Mouse (Mus musculus) central nervous system, embryonic 11.5 days (tissue): ENCODE results near the gene Arhgef1. TPM values are rescaled to one million over a fixed set of nuclear protein-coding genes. Genes with fewer than 3 reads are reported as not detected.

Experiments
- polyA plus RNA-seq: library from polyadenylated mRNA; depleted of rRNA; stranded (reverse); fragments of >200 nt; gene quantifications from 2 replicates; pipeline ENCODE4 v1.2.3, GENCODE M21; 2012; rRNA removed

Gene Arhgef1
- polyA plus RNA-seq: 127 and 129 TPM in 2 replicates

GRCm38 (mm10) chr7:24902630-24903443 is at the start of gene Arhgef1:
Arhgef1 (plus strand) TSS chr7:24902912.

DNA sequence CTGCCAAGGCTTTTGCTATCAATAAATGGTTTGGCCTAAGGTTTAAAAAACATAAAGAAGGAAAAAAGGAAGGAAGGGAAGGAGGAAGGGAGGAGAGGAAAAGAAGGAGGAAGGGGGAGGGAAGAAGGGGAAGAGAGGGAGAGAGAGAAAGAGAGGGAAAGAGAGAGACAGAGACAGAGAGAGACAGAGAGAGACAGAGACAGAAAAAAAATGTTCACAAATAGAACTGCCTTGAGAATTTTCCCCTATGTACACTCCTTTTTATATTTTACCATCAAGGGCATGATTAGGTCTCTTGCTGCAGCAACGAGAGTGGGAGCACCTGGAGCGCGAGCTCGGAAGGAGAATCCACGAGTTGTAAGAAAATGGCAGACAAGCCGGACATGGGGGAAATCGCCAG is 40.8 kb upstream of the Arhgef1 start, which contains the start of gene Gm9844:
Gm9844 (plus strand) TSS at position 301 of the 400 bp plus-strand sequence.

GRCm38 (mm10) chr7:24869532-24870165 is 33.1 kb upstream of the Arhgef1 start, which contains the start of the genes Lypd4 and Dmrtc2:
Lypd4 (minus strand) TSS chr7:24869941.
Dmrtc2 (plus strand) TSS chr7:24870057.

GRCm38 (mm10) chr7:24883896-24884692 is 18.6 kb upstream of the Arhgef1 start, which contains the start of gene Rps19:
Rps19 (plus strand) TSS chr7:24884371.

DNA sequence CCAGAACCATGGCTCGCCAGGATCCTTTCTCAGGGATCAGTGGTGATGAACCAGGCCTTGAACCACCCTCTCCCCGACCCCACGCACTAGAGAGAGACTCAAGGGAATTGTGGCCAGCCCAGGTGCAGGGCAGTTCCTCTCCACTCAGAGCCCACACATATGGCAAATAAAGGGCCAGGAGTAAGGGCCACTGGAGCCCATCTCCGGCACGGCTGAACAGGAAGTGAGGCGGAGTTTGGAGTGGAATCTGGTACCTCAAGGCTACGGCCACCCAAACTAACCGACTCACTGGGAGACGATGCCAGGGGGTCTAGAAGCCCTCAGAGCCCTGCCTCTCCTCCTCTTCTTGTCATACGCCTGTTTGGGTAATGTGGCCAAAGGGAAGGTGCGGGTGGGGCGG is 5.5 kb upstream of the Arhgef1 start, which contains the start of gene Cd79a:
Cd79a (plus strand) TSS at position 158 of the 400 bp plus-strand sequence.

DNA sequence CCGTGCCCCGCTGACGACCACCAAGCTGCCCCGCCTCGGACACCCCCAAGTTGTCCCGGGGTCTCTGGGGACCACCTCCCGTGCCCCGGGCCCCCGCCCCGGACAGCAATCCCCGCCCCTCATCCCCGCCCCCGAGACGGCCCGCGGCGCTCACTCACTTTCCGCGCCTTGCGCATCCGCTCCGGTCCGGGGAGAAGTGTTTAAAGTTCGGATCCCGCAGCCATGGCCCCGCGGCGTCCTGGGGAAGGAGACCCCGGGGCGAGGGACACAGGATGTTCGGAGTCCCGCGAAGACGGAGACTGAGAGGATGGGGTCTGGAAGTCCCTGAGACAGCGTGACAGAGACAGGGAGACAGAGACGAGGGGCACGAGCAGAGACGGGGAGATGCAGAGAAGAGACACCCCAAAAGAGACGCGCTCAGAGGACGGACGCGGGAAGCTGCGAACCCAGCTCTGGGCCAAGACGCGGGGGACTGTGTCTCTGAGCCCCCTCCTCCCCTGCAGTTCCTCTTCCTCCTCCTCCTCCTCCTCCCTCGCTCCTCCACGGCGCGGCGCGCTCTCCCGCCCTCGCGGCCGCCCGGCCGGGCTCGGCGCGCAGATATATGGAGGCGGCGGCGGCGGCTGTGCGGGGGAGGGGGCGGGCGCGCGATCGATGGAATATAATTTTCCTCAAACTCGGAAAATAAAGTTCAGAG is 41.7 kb downstream of the Arhgef1 start, which contains the start of gene Gm4881:
Gm4881 (minus strand) TSS at position 238 of the 694 bp plus-strand sequence.

DNA sequence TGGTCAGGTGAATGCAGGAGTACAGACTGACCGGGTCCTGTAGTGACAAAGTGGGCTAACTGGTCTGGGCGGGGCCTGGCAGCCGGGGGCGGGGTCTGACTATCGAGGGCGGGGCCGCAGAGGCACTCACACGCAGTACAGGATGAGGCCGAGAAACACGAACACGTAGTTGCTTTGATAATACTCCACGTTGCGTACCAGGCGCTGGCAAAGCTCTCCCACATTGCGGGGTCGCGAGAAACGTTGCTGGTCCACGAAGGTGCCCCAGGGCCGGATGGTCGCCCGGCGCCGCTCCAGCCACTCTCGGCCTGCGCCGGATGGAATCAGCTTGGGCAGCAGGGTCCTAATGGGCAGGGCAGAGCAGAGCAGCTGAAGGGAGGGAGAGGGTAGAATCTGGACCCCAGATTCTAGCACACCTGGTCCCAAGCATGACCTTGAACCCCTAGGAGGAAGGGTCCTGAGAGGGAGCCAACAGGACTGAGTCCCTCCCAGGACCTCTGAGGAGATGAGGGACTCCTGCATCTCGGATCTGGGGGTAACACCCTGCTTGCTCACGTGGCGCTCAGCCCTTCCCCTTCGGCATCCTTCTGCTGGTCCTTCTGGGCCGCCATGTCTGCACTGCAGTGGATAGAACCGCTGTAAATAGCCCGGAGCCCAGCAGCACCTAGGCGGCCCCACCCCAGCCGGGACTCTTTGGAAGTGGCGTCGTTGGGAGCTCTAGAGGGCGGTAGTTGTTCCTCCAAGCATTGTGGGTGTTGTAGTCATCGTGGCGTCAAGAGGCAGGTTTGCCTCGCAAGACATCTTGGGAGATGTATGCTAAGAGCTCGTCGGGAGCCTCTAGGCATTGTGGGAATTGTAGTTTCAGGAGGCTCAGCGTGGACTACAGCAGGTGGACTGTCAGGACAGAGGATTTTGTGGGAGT is 69.5 kb downstream of the Arhgef1 start, which contains the start of gene Rabac1:
Rabac1 (minus strand) TSS at position 783 of the 922 bp plus-strand sequence.

Other genes starting within 250 kb of the Arhgef1 start
- not detected in 2 replicates for gene Tex101, start 226.2 kb upstream of the Arhgef1 start, polyA plus RNA-seq
- not detected in 2 replicates for gene BC049730, start 193.7 kb upstream of the Arhgef1 start, polyA plus RNA-seq
- gene Gm4763, start 176.0 kb upstream of the Arhgef1 start, polyA plus RNA-seq: not detected in 2 replicates
- gene Cd177, start 142.6 kb upstream of the Arhgef1 start, polyA plus RNA-seq: 0.04 and 0.06 TPM in 2 replicates
- gene Ceacam10, start 125.7 kb upstream of the Arhgef1 start, polyA plus RNA-seq: 0.06 TPM in 1 of 2 replicates, not detected in the other
- 8.4 and 29.0 TPM in 2 replicates for gene Gm9844, start 40.7 kb upstream of the Arhgef1 start, polyA plus RNA-seq
- not detected in 2 replicates for gene Lypd4, start 33.0 kb upstream of the Arhgef1 start, polyA plus RNA-seq
- gene Dmrtc2, start 32.9 kb upstream of the Arhgef1 start, polyA plus RNA-seq: 0.06 TPM in 1 of 2 replicates, not detected in the other
- gene Rps19, start 18.5 kb upstream of the Arhgef1 start, polyA plus RNA-seq: 1,130 and 1,588 TPM in 2 replicates
- 0.30 and 0.52 TPM in 2 replicates for gene Cd79a, start 5.5 kb upstream of the Arhgef1 start, polyA plus RNA-seq
- gene Gm4881, start 41.6 kb downstream of the Arhgef1 start, polyA plus RNA-seq: 2.9 and 5.5 TPM in 2 replicates
- 86.6 and 98.9 TPM in 2 replicates for gene Rabac1, start 69.8 kb downstream of the Arhgef1 start, polyA plus RNA-seq
- gene Atp1a3, start 103.0 kb downstream of the Arhgef1 start, polyA plus RNA-seq: 29.8 and 30.4 TPM in 2 replicates
- gene Grik5, start 169.4 kb downstream of the Arhgef1 start, polyA plus RNA-seq: 71.4 and 73.3 TPM in 2 replicates
- 27.9 and 30.8 TPM in 2 replicates for gene Zfp574, start 169.7 kb downstream of the Arhgef1 start, polyA plus RNA-seq